Mouse (Mus musculus): ENCODE results near the gene Hps4.
"Not testable (repeated sequence)": the region's sequence is repeated elsewhere in the genome, so short reads cannot be mapped to it uniquely, and the experiment has no call there.

Gene Hps4

DNA sequence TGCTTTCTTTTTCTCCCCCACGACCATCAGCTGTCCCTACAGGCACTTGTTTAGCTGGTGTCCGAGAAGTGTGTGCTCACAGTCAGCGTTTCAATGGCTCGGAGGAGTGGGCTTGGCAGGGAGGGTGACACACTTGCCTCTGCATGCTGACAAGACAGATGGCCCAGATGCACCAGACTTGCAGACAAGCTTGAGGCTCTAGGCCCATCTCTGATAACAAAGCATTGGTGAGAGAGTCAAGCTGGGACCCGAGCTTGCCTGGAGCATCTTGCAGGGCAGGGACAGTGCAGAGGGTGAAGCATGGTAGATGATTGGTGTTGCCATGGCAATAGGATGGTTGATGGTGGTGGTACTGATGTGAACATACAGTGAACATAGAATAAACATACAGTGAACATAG is 66.4 kb downstream of the Hps4 start:
- no peak for DNase-seq

GRCm38 (mm10) chr5:112411072-112411471 is 68.2 kb downstream of the Hps4 start:
- no peak for DNase-seq

DNA sequence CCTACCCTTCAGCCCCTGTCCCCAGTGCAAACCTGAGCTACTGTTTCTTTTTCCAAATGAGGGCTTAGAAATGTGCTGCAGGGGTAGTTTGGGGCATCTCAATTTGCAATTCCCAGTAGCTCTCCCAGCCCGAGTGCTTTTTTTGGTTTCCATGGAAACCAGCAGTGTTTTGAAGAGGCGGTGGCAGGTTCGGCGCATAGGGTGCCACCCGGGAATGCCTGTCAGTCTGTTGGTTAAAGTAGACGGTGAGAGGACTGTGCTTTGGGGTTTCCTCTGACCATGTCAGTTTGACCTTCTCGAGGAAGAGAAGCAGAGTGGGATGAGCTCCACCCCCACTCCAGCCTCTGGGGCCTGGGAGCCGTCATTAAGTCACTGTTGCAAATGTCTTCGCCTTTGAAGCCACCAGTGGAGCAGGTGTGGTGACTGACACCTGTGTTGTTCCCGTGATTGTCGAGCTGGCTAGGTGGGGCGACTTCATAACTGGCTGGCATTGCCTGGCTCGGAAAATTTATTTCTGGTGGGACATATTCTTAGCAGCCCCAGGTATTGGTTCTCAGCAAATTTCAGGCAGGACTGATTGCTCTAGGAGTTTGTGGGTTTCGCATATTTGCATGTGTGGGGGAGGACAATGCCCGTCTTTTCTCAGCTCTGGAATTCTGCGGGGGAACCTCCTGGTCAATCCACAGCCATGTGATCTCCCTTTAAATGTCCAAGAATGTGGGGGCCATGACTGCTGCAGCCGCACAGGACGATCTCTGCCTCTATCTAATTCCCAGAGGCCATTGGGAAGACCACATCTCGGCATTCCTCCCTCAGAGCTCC is 68.8 kb downstream of the Hps4 start:
- no peak for DNase-seq

DNA sequence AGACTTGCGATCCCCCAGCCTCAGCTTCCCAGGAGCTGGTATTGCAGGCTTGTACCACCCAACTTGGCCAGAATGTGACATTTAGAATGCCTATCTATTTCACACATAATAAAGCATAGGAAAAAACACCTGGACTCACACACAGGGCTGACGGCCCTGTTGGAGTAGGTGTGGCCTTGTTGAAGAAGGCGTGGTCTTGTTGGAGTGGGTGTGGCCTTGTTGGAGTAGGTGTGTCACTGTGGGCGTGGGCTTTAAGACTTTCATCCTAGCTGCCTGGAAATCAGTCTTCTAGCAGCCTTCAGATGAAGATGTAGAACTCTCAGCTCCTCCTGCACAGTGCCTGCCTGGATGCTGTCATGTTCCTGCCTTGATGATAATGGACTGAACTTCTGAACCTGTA is 69.9 kb downstream of the Hps4 start:
- not testable (repeated sequence) for DNase-seq

DNA sequence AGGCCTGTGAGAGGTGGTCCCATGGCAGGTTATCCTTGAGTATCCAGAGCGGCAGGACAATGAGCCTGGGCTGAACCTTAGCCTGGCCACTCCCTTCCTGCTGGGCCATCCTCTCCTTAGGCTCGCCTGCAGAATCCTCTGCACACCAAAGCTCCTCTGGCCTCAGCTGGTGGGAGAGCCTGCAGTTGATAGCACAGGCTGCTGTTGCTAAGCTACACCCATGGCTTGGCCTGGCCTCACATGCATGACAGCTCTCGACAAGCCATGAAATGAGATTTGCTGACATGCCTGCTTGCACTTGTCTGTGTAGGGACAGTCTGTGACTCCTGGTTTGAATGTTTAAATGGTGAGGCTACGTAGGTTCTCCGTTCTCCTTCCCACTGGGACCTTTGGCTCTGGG is 73.8 kb downstream of the Hps4 start:
- DNase-seq = no peak

- no peak for DNase-seq
These were observed 75.1 kb downstream of the Hps4 start for GRCm38 (mm10) chr5:112418023-112418422.

- DNase-seq = no peak
These were observed 76.7 kb downstream of the Hps4 start for GRCm38 (mm10) chr5:112419535-112419934.

GRCm38 (mm10) chr5:112426635-112427034 is 83.8 kb downstream of the Hps4 start:
- peak in 1 of 2 experiments; percentile 2 for DNase-seq

DNA sequence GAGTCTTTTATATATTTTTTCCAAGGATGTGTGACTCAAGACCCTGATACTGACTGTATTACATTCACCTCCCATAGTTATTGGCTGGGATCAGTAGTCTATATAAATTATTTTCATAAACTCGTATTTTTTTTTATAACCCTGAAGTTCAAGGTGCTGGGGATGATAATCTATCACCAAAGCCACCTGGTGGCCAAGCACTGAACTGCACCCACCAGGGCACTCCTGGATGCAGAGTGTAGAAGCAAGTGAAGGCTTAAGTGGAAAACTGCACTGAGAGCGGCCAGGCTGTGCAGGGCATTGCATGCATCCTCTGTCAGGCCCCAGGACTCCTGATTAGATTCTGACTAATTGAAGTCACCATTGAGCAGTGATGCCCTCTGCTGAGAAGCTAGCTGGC is 84.4 kb downstream of the Hps4 start:
- peak; percentile 12 to 65 for DNase-seq

All from spleen, adult 18-20 months (tissue).